Mouse (Mus musculus) midbrain, embryonic 11.5 days (tissue): ENCODE results near the gene Mcoln2. TPM values are rescaled to one million over a fixed set of nuclear protein-coding genes. Genes with fewer than 3 reads are reported as not detected.

Experiments
- ATAC-seq: fragments of 200-750 bp; cut with Nextera tagmentation; 2 replicates; pipeline ENCODE4 v1.8.0; 2017; ENCODE audit warnings: moderate TSS enrichment, moderate library complexity; ENCODE audit not compliant: low FRiP score
- DNase-seq: peaks from one replicate; pipeline ENCODE4 v3.0.0; 2015; ENCODE audit warnings: low spot score; ENCODE audit errors: missing footprints
- H3K27ac ChIP-seq: fragments of 300-500 bp; sonication (generic); 2 replicates; pipeline ENCODE4 v1.5.1; 2014; ENCODE audit warnings: low read depth, low read length
- H3K27me3 ChIP-seq: fragments of 300-500 bp; sonication (generic); 2 replicates; pipeline ENCODE4 v1.6.1; 2014; ENCODE audit warnings: mild to moderate bottlenecking, low read length, moderate library complexity, mixed read lengths; ENCODE audit not compliant: control insufficient read depth, insufficient read depth
- H3K36me3 ChIP-seq: fragments of 300-500 bp; sonication (generic); 2 replicates; pipeline ENCODE4 v1.6.1; 2014; ENCODE audit warnings: mild to moderate bottlenecking, low read length, moderate library complexity, mixed read lengths; ENCODE audit not compliant: control insufficient read depth, insufficient read depth
- H3K4me1 ChIP-seq: fragments of 300-500 bp; sonication (generic); 2 replicates; pipeline ENCODE4 v1.6.1; 2014; ENCODE audit warnings: low read length; ENCODE audit not compliant: control insufficient read depth, insufficient read depth
- H3K4me2 ChIP-seq: fragments of 300-500 bp; sonication (generic); 2 replicates; pipeline ENCODE4 v1.6.1; 2014; ENCODE audit warnings: mild to moderate bottlenecking, moderate library complexity
- H3K4me3 ChIP-seq: fragments of 300-500 bp; sonication (generic); 2 replicates; pipeline ENCODE4 v1.5.1; 2014; ENCODE audit warnings: low read depth, low read length
- H3K9ac ChIP-seq: fragments of 300-500 bp; sonication (generic); 2 replicates; pipeline ENCODE4 v1.6.1; 2014; ENCODE audit warnings: low read length
- H3K9me3 ChIP-seq: fragments of 300-500 bp; sonication (generic); 2 replicates; pipeline ENCODE4 v1.6.1; 2016; ENCODE audit warnings: low read length; ENCODE audit not compliant: control insufficient read depth
- WGBS: fragments of 180-500 bp; shearing (Covaris S2); extraction: QIAGEN DNeasy Blood & Tissue Kit; methylation state at CpG from one replicate; pipeline ENCODE4 v1.1.7; 2014; 5-methylcytosine and 5-hydroxymethylcytosine counted together
- polyA plus RNA-seq: library from polyadenylated mRNA; unstranded; fragments of >200 nt; fragmentation: Nextera tagmentation; extraction: Ambion mirVana; gene quantifications from 2 replicates; pipeline ENCODE4 v1.2.1, GENCODE M21; 2014

Gene Mcoln2
- polyA plus RNA-seq, 1 experiment from 2014 or later = 0.46 TPM

GRCm38 (mm10) chr3:146152348-146152747 is 2.7 kb downstream of the Mcoln2 start:
- 85% methylated on average over 8 of the region's 8 CpGs for WGBS
- ATAC-seq (no peak), DNase-seq (no peak)
- Histone ChIP-seq H3K9ac (no peak overlapping the region), H3K27ac (no peak overlapping the region), H3K4me2 (no peak overlapping the region), H3K36me3 (no peaks in the 10 kb centered on the region), H3K4me1 (peaks cover 6% of the 10 kb centered on the region; the same call in 1 of the 2 replicates), H3K4me3 (no peak overlapping the region), H3K27me3 (peaks cover 12% of the 10 kb centered on the region), H3K9me3 (no peaks in the 10 kb centered on the region)

- WGBS = 69% methylated on average over 2 of the region's 2 CpGs
- Histone ChIP-seq H3K27me3 (peaks cover 12% of the 10 kb centered on the region), H3K27ac (no peak overlapping the region)
Observed at GRCm38 (mm10) chr3:146152913-146153312, 3.3 kb downstream of the Mcoln2 start.

GRCm38 (mm10) chr3:146153862-146154611 is 4.4 kb downstream of the Mcoln2 start:
- WGBS = 40% methylated on average over 12 of the region's 12 CpGs
- Histone ChIP-seq H3K4me3 (no peak overlapping the region), H3K4me1 (peaks cover 6% of the 10 kb centered on the region; the same call in 1 of the 2 replicates), H3K27me3 (peaks cover 10% of the 10 kb centered on the region), H3K9ac (no peak overlapping the region), H3K9me3 (no peaks in the 10 kb centered on the region), H3K4me2 (no peak overlapping the region), H3K36me3 (no peaks in the 10 kb centered on the region), H3K27ac (no peak overlapping the region)
- DNase-seq (no peak), ATAC-seq (peak; percentile 61; the same call in 1 of the 2 replicates)

More at GRCm38 (mm10) chr3:146152913-146153312, 3.3 kb downstream of the Mcoln2 start:
- peaks cover 6% of the 10 kb centered on the region; the same call in 1 of the 2 replicates for H3K4me1 ChIP-seq
- no peak for DNase-seq
- H3K4me2 ChIP-seq = no peak overlapping the region
- no peak for ATAC-seq
- no peak overlapping the region for H3K9ac ChIP-seq
- no peaks in the 10 kb centered on the region for H3K36me3 ChIP-seq
- H3K9me3 ChIP-seq = no peaks in the 10 kb centered on the region
- no peak overlapping the region for H3K4me3 ChIP-seq

- H3K4me1 ChIP-seq = no peaks in the 10 kb centered on the region
- 82% methylated on average over 13 of the region's 13 CpGs for WGBS
- no peak overlapping the region for H3K27ac ChIP-seq
- H3K9ac ChIP-seq = no peak overlapping the region
- H3K9me3 ChIP-seq = no peaks in the 10 kb centered on the region
- DNase-seq (no peak), ATAC-seq (no peak)
- H3K36me3 ChIP-seq = no peaks in the 10 kb centered on the region
- no peak overlapping the region for H3K4me2 ChIP-seq
- H3K4me3 ChIP-seq = no peak overlapping the region
- peaks cover 2% of the 10 kb centered on the region; the same call in 1 of the 2 replicates for H3K27me3 ChIP-seq
Observed at GRCm38 (mm10) chr3:146155628-146156576, 6.3 kb downstream of the Mcoln2 start.

- H3K9me3 ChIP-seq = no peaks in the 10 kb centered on the region
- H3K4me2 ChIP-seq = no peak overlapping the region
- H3K27ac ChIP-seq = no peak overlapping the region
- 0 out of 2 replicates have a peak, but pooled peaks cover 2% of the 10 kb centered on the region for H3K27me3 ChIP-seq
- no peak overlapping the region for H3K9ac ChIP-seq
- no peaks in the 10 kb centered on the region for H3K36me3 ChIP-seq
- DNase-seq (no peak), ATAC-seq (no peak)
- whole genome bisulfite sequencing = 86% methylated on average over 2 of the region's 2 CpGs
- no peaks in the 10 kb centered on the region for H3K4me1 ChIP-seq
- no peak overlapping the region for H3K4me3 ChIP-seq
Observed at GRCm38 (mm10) chr3:146156811-146157210, 7.2 kb downstream of the Mcoln2 start.

GRCm38 (mm10) chr3:146158039-146158438 is 8.4 kb downstream of the Mcoln2 start:
- H3K9me3 ChIP-seq = no peaks in the 10 kb centered on the region
- no peaks in the 10 kb centered on the region for H3K27me3 ChIP-seq
- DNase-seq (no peak), ATAC-seq (no peak)
- H3K36me3 ChIP-seq = no peaks in the 10 kb centered on the region
- no peak overlapping the region for H3K4me2 ChIP-seq
- no peak overlapping the region for H3K9ac ChIP-seq
- no peak overlapping the region for H3K4me3 ChIP-seq
- WGBS = 76% methylated on average over 4 of the region's 4 CpGs
- no peak overlapping the region for H3K27ac ChIP-seq
- no peaks in the 10 kb centered on the region for H3K4me1 ChIP-seq

- DNase-seq (no peak), ATAC-seq (no peak)
- 83% methylated on average over 2 of the region's 2 CpGs for WGBS
- Histone ChIP-seq H3K4me2 (no peak overlapping the region), H3K9me3 (no peaks in the 10 kb centered on the region), H3K4me1 (no peaks in the 10 kb centered on the region), H3K9ac (no peak overlapping the region), H3K36me3 (no peaks in the 10 kb centered on the region), H3K4me3 (no peak overlapping the region), H3K27ac (no peak overlapping the region), H3K27me3 (no peaks in the 10 kb centered on the region)
Observed at GRCm38 (mm10) chr3:146159360-146159759, 9.7 kb downstream of the Mcoln2 start.

GRCm38 (mm10) chr3:146162197-146162596 is 12.6 kb downstream of the Mcoln2 start:
- Histone ChIP-seq H3K4me2 (no peak overlapping the region), H3K27ac (no peak overlapping the region), H3K4me1 (no peaks in the 10 kb centered on the region), H3K27me3 (no peaks in the 10 kb centered on the region), H3K4me3 (no peak overlapping the region), H3K9ac (no peak overlapping the region), H3K9me3 (no peaks in the 10 kb centered on the region), H3K36me3 (no peaks in the 10 kb centered on the region)
- 90% methylated on average over 4 of the region's 4 CpGs for WGBS
- ATAC-seq (no peak; the same call in 1 of the 2 replicates), DNase-seq (no peak)

- no peak overlapping the region for H3K27ac ChIP-seq
- H3K27me3 ChIP-seq = no peaks in the 10 kb centered on the region
- H3K36me3 ChIP-seq = no peaks in the 10 kb centered on the region
- 86% methylated on average over 4 of the region's 4 CpGs for WGBS
- H3K4me3 ChIP-seq = no peak overlapping the region
- H3K9ac ChIP-seq = no peak overlapping the region
- DNase-seq = no peak
- no peaks in the 10 kb centered on the region for H3K9me3 ChIP-seq
- no peak for ATAC-seq
- H3K4me1 ChIP-seq = no peaks in the 10 kb centered on the region
- no peak overlapping the region for H3K4me2 ChIP-seq
Observed at GRCm38 (mm10) chr3:146169356-146169755, 19.7 kb downstream of the Mcoln2 start.
